Mouse (Mus musculus) liver, embryonic 16.5 days (tissue): ENCODE data around the gene Hcar1. TPM values are rescaled to one million over a fixed set of nuclear protein-coding genes. Genes with fewer than 3 reads are reported as not detected.

Source experiments
- ATAC-seq: fragments of 200-750 bp; cut with Nextera tagmentation; 2 replicates; pipeline ENCODE4 v1.8.0; 2017; ENCODE audit warnings: low read depth, mild to moderate bottlenecking, moderate number of reproducible peaks, moderate library complexity
- H3K27ac ChIP-seq: fragments of 300-500 bp; sonication (generic); 2 replicates; pipeline ENCODE4 v1.5.1; 2014; ENCODE audit warnings: mild to moderate bottlenecking, low read length
- H3K27me3 ChIP-seq: fragments of 300-500 bp; sonication (generic); 2 replicates; pipeline ENCODE4 v1.6.1; 2014; ENCODE audit warnings: low read depth, low read length, mixed read lengths; ENCODE audit not compliant: control insufficient read depth, insufficient read depth
- H3K36me3 ChIP-seq: fragments of 300-500 bp; sonication (generic); 2 replicates; pipeline ENCODE4 v1.6.1; 2014; ENCODE audit warnings: mild to moderate bottlenecking; ENCODE audit not compliant: control insufficient read depth, insufficient read depth
- H3K4me1 ChIP-seq: fragments of 300-500 bp; sonication (generic); 2 replicates; pipeline ENCODE4 v1.6.1; 2014; ENCODE audit warnings: low read depth, low read length, mixed read lengths; ENCODE audit not compliant: control insufficient read depth
- H3K4me2 ChIP-seq: fragments of 300-500 bp; sonication (generic); 2 replicates; pipeline ENCODE4 v1.6.1; 2014; ENCODE audit warnings: low read depth, low read length, mixed read lengths
- H3K4me3 ChIP-seq: fragments of 300-500 bp; sonication (generic); 2 replicates; pipeline ENCODE4 v1.5.1; 2014; ENCODE audit warnings: low read depth, mild to moderate bottlenecking, low read length
- H3K9ac ChIP-seq: fragments of 300-500 bp; sonication (generic); 2 replicates; pipeline ENCODE4 v1.6.1; 2014; ENCODE audit warnings: low read depth, low read length
- H3K9me3 ChIP-seq: fragments of 300-500 bp; sonication (generic); replicated peaks from 2 replicates; pipeline ENCODE4 v1.6.1; 2016; ENCODE audit warnings: low read length; ENCODE audit not compliant: control insufficient read depth
- WGBS: fragments of 180-500 bp; shearing (Covaris S2); extraction: QIAGEN DNeasy Blood & Tissue Kit; methylation state at CpG from one replicate; pipeline ENCODE4 v1.1.7; 2014; ENCODE audit not compliant: insufficient replicate concordance; 5-methylcytosine and 5-hydroxymethylcytosine counted together
- polyA plus RNA-seq: library from polyadenylated mRNA; unstranded; fragments of >200 nt; fragmentation: Nextera tagmentation; extraction: Ambion mirVana; gene quantifications from 2 replicates; pipeline ENCODE4 v1.2.1, GENCODE M21; 2015

Hcar1 gene
- polyA plus RNA-seq, 1 experiment from 2014 or later = 0.08 TPM

- H3K36me3 ChIP-seq = no peaks in the 10 kb centered on the region
- H3K4me3 ChIP-seq = no peak overlapping the region
- H3K4me1 ChIP-seq = no peaks in the 10 kb centered on the region
- H3K4me2 ChIP-seq = no peak overlapping the region
- no peak overlapping the region for H3K27ac ChIP-seq
- no peaks in the 10 kb centered on the region for H3K9me3 ChIP-seq
- H3K27me3 ChIP-seq = no peaks in the 10 kb centered on the region
- no peak overlapping the region for H3K9ac ChIP-seq
- ATAC-seq = no peak
- WGBS = 52% methylated on average over 7 of the region's 7 CpGs
Observed at GRCm38 (mm10) chr5:123832309-123832708, 47.5 kb downstream of the Hcar1 start.

GRCm38 (mm10) chr5:123827659-123828091, 52.1 kb downstream of the Hcar1 start:
- 61% methylated on average over 6 of the region's 6 CpGs for WGBS
- Histone ChIP-seq H3K9me3 (no peaks in the 10 kb centered on the region), H3K9ac (no peak overlapping the region), H3K27ac (no peak overlapping the region), H3K4me1 (no peaks in the 10 kb centered on the region), H3K27me3 (no peaks in the 10 kb centered on the region), H3K4me3 (no peak overlapping the region), H3K36me3 (no peaks in the 10 kb centered on the region), H3K4me2 (no peak overlapping the region)
- no peak for ATAC-seq

Other genes with a start within 250 kb of the Hcar1 start
- 10.7 and 11.0 TPM in 2 replicates for gene Clip1, start 195.4 kb downstream of the Hcar1 start, polyA plus RNA-seq
- gene Zcchc8, start 158.9 kb downstream of the Hcar1 start, polyA plus RNA-seq = 27.0 and 27.7 TPM in 2 replicates
- gene Rsrc2, start 130.6 kb downstream of the Hcar1 start, polyA plus RNA-seq = 35.2 and 39.2 TPM in 2 replicates
- gene Kntc1, start 130.3 kb downstream of the Hcar1 start, polyA plus RNA-seq = 23.2 and 23.9 TPM in 2 replicates
- 0.28 and 0.45 TPM in 2 replicates for gene Hcar2, start 14.5 kb downstream of the Hcar1 start, polyA plus RNA-seq
- gene Denr, start 27.2 kb upstream of the Hcar1 start, polyA plus RNA-seq = 37.6 and 40.6 TPM in 2 replicates
- gene Gm43518, start 47.4 kb upstream of the Hcar1 start, polyA plus RNA-seq = 1.3 and 1.7 TPM in 2 replicates
- 2.2 and 2.4 TPM in 2 replicates for gene Ccdc62, start 50.7 kb upstream of the Hcar1 start, polyA plus RNA-seq
- gene Hip1r, start 93.6 kb upstream of the Hcar1 start, polyA plus RNA-seq = 12.4 and 16.3 TPM in 2 replicates
- gene Vps37b, start 152.2 kb upstream of the Hcar1 start, polyA plus RNA-seq = 14.3 and 16.3 TPM in 2 replicates
- 6.4 and 6.7 TPM in 2 replicates for gene Abcb9, start 215.8 kb upstream of the Hcar1 start, polyA plus RNA-seq
- gene Ogfod2, start 232.3 kb upstream of the Hcar1 start, polyA plus RNA-seq = 15.0 and 15.7 TPM in 2 replicates
- 46.9 and 47.9 TPM in 2 replicates for gene Arl6ip4, start 236.1 kb upstream of the Hcar1 start, polyA plus RNA-seq